Mouse (Mus musculus) embryonic facial prominence, embryonic 12.5 days (tissue): ENCODE results near the gene Rpl6. TPM values are rescaled to one million over a fixed set of nuclear protein-coding genes. Genes with fewer than 3 reads are reported as not detected.

Source experiments
- ATAC-seq: fragments of 200-750 bp; cut with Nextera tagmentation; 2 replicates; pipeline ENCODE4 v1.8.0; 2017; ENCODE audit not compliant: insufficient number of reproducible peaks, insufficient read depth, low FRiP score, low TSS enrichment
- H3K27ac ChIP-seq: fragments of 300-500 bp; sonication (generic); 2 replicates; pipeline ENCODE4 v1.5.1; 2016; ENCODE audit warnings: mild to moderate bottlenecking
- H3K27me3 ChIP-seq: fragments of 300-500 bp; sonication (generic); 2 replicates; pipeline ENCODE4 v1.6.1; 2016; ENCODE audit warnings: mild to moderate bottlenecking, moderate library complexity
- H3K36me3 ChIP-seq: fragments of 300-500 bp; sonication (generic); 2 replicates; pipeline ENCODE4 v1.6.1; 2016; ENCODE audit warnings: mild to moderate bottlenecking
- H3K4me1 ChIP-seq: fragments of 300-500 bp; sonication (generic); 2 replicates; pipeline ENCODE4 v1.6.1; 2016
- H3K4me2 ChIP-seq: fragments of 300-500 bp; sonication (generic); replicated peaks from 2 replicates; pipeline ENCODE4 v1.6.1; 2016; ENCODE audit warnings: mild to moderate bottlenecking, moderate library complexity
- H3K4me3 ChIP-seq: fragments of 300-500 bp; sonication (generic); 2 replicates; pipeline ENCODE4 v1.5.1; 2016; ENCODE audit warnings: mild to moderate bottlenecking
- H3K9ac ChIP-seq: fragments of 300-500 bp; sonication (generic); 2 replicates; pipeline ENCODE4 v1.6.1; 2016; ENCODE audit warnings: mild to moderate bottlenecking, moderate library complexity
- H3K9me3 ChIP-seq: fragments of 300-500 bp; sonication (generic); 2 replicates; pipeline ENCODE4 v1.6.1; 2016; ENCODE audit warnings: mild to moderate bottlenecking, moderate library complexity
- WGBS: fragments of 180-500 bp; shearing (Covaris S2); methylation state at CpG from one replicate; pipeline ENCODE4 v1.1.7; 2016; 5-methylcytosine and 5-hydroxymethylcytosine counted together
- polyA plus RNA-seq: library from polyadenylated mRNA; unstranded; fragments of >200 nt; fragmentation: Nextera tagmentation; extraction: Ambion mirVana; gene quantifications from 2 replicates; pipeline ENCODE4 v1.2.1, GENCODE M21; 2016

Rpl6 gene
- polyA plus RNA-seq, 1 experiment from 2014 or later, result 603 TPM

- no peak for ATAC-seq
- Histone ChIP-seq H3K36me3 (no peaks in the 10 kb centered on the region), H3K4me2 (no peak overlapping the region), H3K27me3 (no peaks in the 10 kb centered on the region), H3K27ac (no peak overlapping the region), H3K9me3 (no peaks in the 10 kb centered on the region), H3K4me1 (peaks cover 28% of the 10 kb centered on the region; the same call in 1 of the 2 replicates), H3K9ac (no peak overlapping the region), H3K4me3 (no peak overlapping the region)
- 76% methylated on average over 2 of the region's 2 CpGs for WGBS
Measured at GRCm38 (mm10) chr5:121184375-121184774, 19.9 kb upstream of the Rpl6 start.

DNA sequence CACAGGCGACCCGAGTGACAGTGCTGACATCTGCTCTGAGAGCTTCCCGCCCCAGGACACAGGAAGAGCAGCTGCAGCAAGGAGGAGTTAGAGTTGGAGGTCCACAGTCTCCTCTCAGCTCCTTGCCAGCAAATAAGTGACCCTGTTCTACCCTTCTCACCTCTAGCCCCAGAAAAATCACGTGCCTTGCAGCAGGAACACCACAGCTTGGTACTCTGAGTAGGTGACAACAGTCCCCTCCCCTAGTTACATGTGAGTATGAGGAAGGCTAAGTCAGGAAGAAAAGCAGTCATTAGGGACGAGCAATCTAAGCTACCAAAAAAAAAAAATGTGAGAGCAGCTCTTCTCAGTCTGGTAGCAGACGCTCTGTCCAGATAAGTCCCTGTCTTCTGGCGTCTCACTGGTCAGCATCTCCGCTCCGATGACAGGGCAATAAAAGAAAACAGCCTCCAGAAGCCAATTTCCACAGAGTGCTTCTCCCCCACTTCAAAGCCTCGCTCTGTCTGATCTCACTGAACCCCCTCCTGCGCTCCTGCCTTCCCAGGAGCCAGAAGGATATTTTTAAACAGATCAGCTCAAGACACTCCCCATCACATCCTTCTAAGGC, 19.2 kb upstream of the Rpl6 start:
- Histone ChIP-seq H3K27me3 (no peaks in the 10 kb centered on the region), H3K9ac (no peak overlapping the region)
- 59% methylated on average over 11 of the region's 11 CpGs for WGBS

DNA sequence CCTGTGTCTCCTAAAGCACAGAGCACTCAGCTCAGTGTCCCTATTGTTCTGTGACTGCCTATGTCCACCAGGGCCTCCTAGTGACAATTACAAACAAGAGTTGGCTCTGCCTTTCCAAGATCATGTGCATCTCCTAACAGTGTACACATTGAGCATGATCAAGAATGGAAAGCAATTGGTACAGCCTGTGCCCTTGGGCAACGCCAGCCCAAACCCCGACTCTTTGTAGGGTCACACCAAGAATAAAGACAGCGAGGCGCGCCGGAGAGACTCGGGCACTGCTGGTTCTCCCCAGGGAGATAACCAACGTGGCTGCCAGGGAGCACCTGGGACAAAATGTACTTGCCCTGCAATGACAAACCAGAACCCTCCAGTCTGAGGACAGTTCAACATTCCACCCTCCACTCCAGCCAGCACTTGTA, 16.7 kb upstream of the Rpl6 start:
- H3K9ac ChIP-seq, result no peak overlapping the region
- H3K27ac ChIP-seq, result no peak overlapping the region
- 87% methylated on average over 8 of the region's 8 CpGs for WGBS
- no peak overlapping the region for H3K4me3 ChIP-seq
- peaks cover 36% of the 10 kb centered on the region for H3K4me1 ChIP-seq
- no peaks in the 10 kb centered on the region for H3K27me3 ChIP-seq
- no peaks in the 10 kb centered on the region for H3K9me3 ChIP-seq
- ATAC-seq, result no peak
- no peaks in the 10 kb centered on the region for H3K36me3 ChIP-seq
- no peak overlapping the region for H3K4me2 ChIP-seq

More for the DNA sequence above, 19.2 kb upstream of the Rpl6 start:
- H3K27ac ChIP-seq, result peak overlapping the region; percentile 52; the same call in 1 of the 2 replicates
- H3K36me3 ChIP-seq, result no peaks in the 10 kb centered on the region
- no peak overlapping the region for H3K4me2 ChIP-seq
- no peak; the same call in 1 of the 2 replicates for ATAC-seq
- peaks cover 31% of the 10 kb centered on the region for H3K4me1 ChIP-seq
- no peaks in the 10 kb centered on the region for H3K9me3 ChIP-seq
- H3K4me3 ChIP-seq, result no peak overlapping the region

- no peaks in the 10 kb centered on the region for H3K27me3 ChIP-seq
- H3K4me3 ChIP-seq, result no peak overlapping the region
- no peaks in the 10 kb centered on the region for H3K9me3 ChIP-seq
- no peaks in the 10 kb centered on the region for H3K36me3 ChIP-seq
- no peak for ATAC-seq
- no peak overlapping the region for H3K27ac ChIP-seq
- no peak overlapping the region for H3K9ac ChIP-seq
- H3K4me1 ChIP-seq, result peaks cover 36% of the 10 kb centered on the region
- 92% methylated on average over 9 of the region's 9 CpGs for WGBS
- H3K4me2 ChIP-seq, result no peak overlapping the region
Measured at GRCm38 (mm10) chr5:121188265-121188664, 16.0 kb upstream of the Rpl6 start.

DNA sequence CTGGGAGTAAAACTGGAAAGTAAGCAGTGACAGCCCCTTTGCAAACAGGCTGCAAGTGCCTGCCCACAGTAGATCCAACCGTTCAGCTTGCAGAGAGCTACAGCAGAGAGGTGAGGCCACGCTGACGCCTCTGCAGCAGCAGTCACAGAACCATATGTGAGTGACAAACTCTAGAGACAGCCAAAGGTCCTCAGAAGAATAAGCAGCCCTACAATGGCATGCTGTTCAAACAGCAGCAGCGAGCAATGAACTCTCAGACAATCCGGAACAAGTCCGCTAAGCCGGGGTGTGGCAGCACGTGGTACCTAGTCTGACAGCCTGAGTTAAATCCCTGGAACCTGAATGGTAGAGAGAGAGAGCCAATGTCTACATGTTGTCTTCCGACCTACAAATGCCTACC, 15.1 kb upstream of the Rpl6 start:
- 83% methylated on average over 9 of the region's 9 CpGs for WGBS
- no peak for ATAC-seq

GRCm38 (mm10) chr5:121190210-121190835, 14.0 kb upstream of the Rpl6 start:
- ATAC-seq, result no peak
- peak overlapping the region; percentile 95 for H3K9ac ChIP-seq
- H3K4me2 ChIP-seq, result peak overlapping the region; percentile 89
- peak overlapping the region; percentile 78 for H3K27ac ChIP-seq
- WGBS, result 30% methylated on average over 21 of the region's 21 CpGs
- H3K27me3 ChIP-seq, result no peaks in the 10 kb centered on the region
- no peaks in the 10 kb centered on the region for H3K36me3 ChIP-seq
- peak overlapping the region; percentile 94 for H3K4me3 ChIP-seq
- no peaks in the 10 kb centered on the region for H3K9me3 ChIP-seq
- peaks cover 29% of the 10 kb centered on the region for H3K4me1 ChIP-seq

More for the DNA sequence above, 15.1 kb upstream of the Rpl6 start:
- peaks cover 36% of the 10 kb centered on the region for H3K4me1 ChIP-seq
- no peaks in the 10 kb centered on the region for H3K9me3 ChIP-seq
- H3K4me3 ChIP-seq, result no peak overlapping the region
- no peak overlapping the region for H3K27ac ChIP-seq
- H3K4me2 ChIP-seq, result 0 out of 2 replicates have a peak overlapping the region, but pooled peaks have one; percentile 7
- no peaks in the 10 kb centered on the region for H3K36me3 ChIP-seq
- no peak overlapping the region for H3K9ac ChIP-seq
- H3K27me3 ChIP-seq, result no peaks in the 10 kb centered on the region

DNA sequence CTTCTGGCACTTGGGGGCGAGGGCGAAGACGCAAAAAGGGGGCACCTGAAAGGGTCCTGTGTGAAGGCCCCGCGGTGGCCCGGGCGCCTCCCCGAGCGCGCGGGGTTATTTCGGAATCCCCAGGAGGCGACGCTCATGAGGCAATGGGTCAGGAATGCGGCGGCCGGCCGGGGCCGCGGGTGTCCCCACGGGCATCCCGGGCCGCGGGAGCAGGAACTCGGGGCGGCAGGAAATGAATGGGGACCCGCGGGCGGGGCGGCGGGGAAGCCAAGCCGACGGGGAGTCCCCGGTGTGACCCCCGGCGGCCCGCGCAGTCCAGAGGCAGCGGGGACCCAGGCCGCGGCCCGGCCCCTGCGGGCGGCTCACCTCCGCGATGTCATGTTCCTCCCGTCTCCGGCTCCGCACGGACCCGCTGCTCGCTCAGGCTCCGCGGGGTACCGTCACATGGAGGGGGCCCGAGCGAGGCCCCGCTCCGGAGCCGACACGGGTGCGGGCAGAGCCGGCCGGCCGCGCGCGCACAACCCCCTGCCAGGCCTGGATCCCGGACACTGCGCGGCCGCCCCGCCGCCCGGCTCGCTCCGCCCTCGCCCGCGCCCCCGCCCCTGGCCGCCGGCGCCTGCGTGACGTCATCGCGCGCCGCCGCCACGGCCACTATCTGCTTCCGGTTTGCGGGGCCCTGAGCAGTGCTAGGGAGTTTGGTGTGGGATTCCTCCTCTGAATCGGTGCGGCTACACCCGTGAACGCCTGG, 13.3 kb upstream of the Rpl6 start, which contains the start of gene Ptpn11:
Gene Ptpn11, minus strand, starts transcription at position 562 of the 748 bp plus-strand sequence.
- Histone ChIP-seq H3K9me3 (no peaks in the 10 kb centered on the region), H3K4me1 (peaks cover 22% of the 10 kb centered on the region), H3K27ac (peak within 1 kb of the TSS; percentile 78), H3K27me3 (no peaks in the 10 kb centered on the region), H3K4me3 (peak within 1 kb of the TSS; percentile 94), H3K36me3 (no peaks in the 10 kb centered on the region), H3K4me2 (peak within 1 kb of the TSS; percentile 89), H3K9ac (peak within 1 kb of the TSS; percentile 95)
- WGBS, result under 1% methylated on average over 69 of the region's 98 CpGs
- ATAC-seq, result peak; percentile 90

DNA sequence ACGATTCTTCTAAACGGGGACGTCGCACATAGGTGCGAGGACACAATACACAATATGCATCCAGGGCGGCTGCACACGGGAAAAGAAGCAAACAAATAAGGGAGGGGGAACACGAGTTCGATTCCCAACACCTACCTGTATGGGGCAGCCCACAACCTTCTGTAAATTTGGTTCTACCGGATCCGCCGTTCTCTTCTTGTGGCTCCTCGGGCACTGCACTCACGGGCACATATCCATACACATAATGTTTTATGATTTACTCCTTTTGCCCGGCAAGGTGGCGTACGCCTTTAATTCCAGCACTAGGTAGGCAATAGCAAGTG, 12.7 kb upstream of the Rpl6 start:
- H3K4me1 ChIP-seq, result peaks cover 17% of the 10 kb centered on the region
- peak; percentile 49 for ATAC-seq
- H3K9ac ChIP-seq, result peak overlapping the region; percentile 95
- H3K27me3 ChIP-seq, result no peaks in the 10 kb centered on the region
- H3K9me3 ChIP-seq, result no peaks in the 10 kb centered on the region
- no peaks in the 10 kb centered on the region for H3K36me3 ChIP-seq
- H3K4me3 ChIP-seq, result peak overlapping the region; percentile 94
- 9% methylated on average over 17 of the region's 17 CpGs for WGBS
- H3K4me2 ChIP-seq, result peak overlapping the region; percentile 89
- H3K27ac ChIP-seq, result peak overlapping the region; percentile 78

DNA sequence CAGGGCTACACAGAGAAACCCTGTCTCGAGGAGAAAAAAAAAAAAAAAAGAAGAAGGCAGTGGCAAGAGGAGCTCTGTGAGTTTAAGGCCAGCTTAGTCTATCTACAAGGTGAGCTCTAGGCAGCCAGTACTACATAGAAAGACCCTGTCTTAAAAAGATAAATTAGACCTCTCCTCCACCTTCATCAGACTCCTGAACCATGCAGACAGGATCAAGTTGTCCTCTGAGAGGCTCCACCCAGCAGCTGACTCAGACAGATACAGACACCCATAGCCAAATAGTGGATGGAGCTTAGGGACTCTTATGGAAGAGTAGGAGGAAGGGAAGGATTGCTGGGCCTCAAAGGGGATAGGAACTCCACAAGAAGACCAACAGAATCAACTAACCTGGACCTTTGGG, 10.1 kb upstream of the Rpl6 start:
- Histone ChIP-seq H3K27ac (no peak overlapping the region), H3K36me3 (no peaks in the 10 kb centered on the region), H3K9ac (no peak overlapping the region), H3K9me3 (no peaks in the 10 kb centered on the region), H3K27me3 (no peaks in the 10 kb centered on the region), H3K4me3 (no peak overlapping the region), H3K4me1 (peaks cover 10% of the 10 kb centered on the region), H3K4me2 (no peak overlapping the region)
- no peak for ATAC-seq
- 30% methylated on average over 1 of the region's 1 CpGs for WGBS

DNA sequence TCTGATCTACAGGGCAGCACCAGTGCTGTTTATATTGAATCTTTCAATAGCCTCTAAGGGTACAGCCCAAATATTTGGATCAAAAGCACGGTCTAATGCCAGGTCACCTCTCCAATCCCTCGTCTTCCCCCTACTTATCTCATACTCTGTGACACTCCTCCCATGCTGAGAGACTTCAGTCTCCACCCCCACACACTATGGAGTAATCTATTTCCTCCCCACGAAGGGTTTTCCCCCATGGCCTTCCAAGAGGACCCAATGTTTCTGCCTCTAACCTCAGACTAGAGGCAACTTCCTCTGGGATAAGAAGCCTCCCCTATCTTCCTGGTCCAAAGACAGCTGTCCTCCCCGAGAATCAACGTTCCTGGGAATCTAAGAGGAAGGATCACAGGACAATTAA, 7.5 kb upstream of the Rpl6 start:
- Histone ChIP-seq H3K4me1 (no peaks in the 10 kb centered on the region), H3K4me3 (no peak overlapping the region), H3K9me3 (no peaks in the 10 kb centered on the region), H3K27ac (no peak overlapping the region), H3K4me2 (no peak overlapping the region), H3K27me3 (no peaks in the 10 kb centered on the region), H3K36me3 (no peaks in the 10 kb centered on the region), H3K9ac (no peak overlapping the region)
- no peak for ATAC-seq
- 48% methylated on average over 5 of the region's 5 CpGs for WGBS

- WGBS, result 87% methylated on average over 2 of the region's 2 CpGs
- no peak for ATAC-seq
- Histone ChIP-seq H3K4me1 (no peaks in the 10 kb centered on the region), H3K27ac (no peak overlapping the region), H3K36me3 (no peaks in the 10 kb centered on the region), H3K27me3 (no peaks in the 10 kb centered on the region), H3K9ac (no peak overlapping the region), H3K4me3 (no peak overlapping the region), H3K4me2 (no peak overlapping the region), H3K9me3 (no peaks in the 10 kb centered on the region)
Measured at GRCm38 (mm10) chr5:121197337-121197736, 6.9 kb upstream of the Rpl6 start.

DNA sequence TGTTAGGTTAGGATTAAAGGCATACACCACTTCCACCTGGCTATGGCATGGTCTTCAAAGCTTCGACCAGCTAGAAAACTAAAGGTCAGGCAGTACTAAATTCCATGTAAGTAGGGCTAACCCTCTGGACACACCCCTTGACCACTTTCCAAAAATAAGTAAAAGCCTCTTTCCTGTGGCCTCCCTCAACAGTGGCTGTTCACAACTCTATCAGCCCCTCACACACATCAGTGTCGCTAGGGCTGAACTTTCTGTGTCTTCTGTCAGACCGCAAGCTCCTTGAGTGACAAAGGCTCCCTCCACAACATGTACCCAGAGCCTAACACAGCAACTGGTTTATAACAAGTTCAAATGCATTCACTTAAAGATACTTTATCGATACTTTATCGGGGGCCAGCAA, 5.9 kb upstream of the Rpl6 start:
- Histone ChIP-seq H3K4me2 (no peak overlapping the region), H3K9me3 (no peaks in the 10 kb centered on the region), H3K27ac (no peak overlapping the region), H3K4me3 (no peak overlapping the region), H3K9ac (no peak overlapping the region), H3K36me3 (no peaks in the 10 kb centered on the region), H3K27me3 (no peaks in the 10 kb centered on the region), H3K4me1 (no peaks in the 10 kb centered on the region)
- no peak for ATAC-seq
- WGBS, result 83% methylated on average over 5 of the region's 5 CpGs
